Mouse (Mus musculus) v-Abl transformed pro-B cells (cell line): Measurements from ENCODE around the gene March4.

Experiments
- in situ Hi-C, 2 experiments: fragments of 400-800 bp; cut with MboI; formaldehyde crosslinking; loops; one replicate each; pipeline ENCODE4 v1.15.1; 2025; ENCODE audit not compliant: unreplicated experiment in 2 of 2

The March4 gene

DNA sequence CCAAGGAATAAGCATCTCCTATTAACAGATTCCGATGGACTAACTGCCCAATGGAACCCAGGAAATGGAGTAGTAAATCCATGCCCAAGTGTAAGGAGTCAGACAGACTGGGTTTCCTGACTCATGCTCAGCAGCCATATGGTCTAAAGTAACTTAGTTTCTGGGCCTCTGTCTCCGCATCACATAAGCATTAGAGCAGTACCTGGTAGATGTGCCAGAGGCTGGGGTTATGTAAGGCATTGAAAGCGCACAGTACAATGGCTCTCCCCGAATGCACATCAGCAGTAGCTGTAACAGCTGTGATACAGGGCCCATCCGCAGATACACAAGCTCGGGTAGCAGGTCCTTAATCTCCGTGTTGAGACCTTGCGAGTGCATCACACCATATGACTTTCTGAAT lies 125.6 kb downstream of the March4 start:
- in situ Hi-C loops: no loop called here

- in situ Hi-C loops: no loop called here
These were observed 126.8 kb downstream of the March4 start for GRCm38 (mm10) chr1:72409936-72410335.

GRCm38 (mm10) chr1:72406505-72407079 lies 130.1 kb downstream of the March4 start:
- in situ Hi-C loops: no loop called here

- in situ Hi-C loops: no loop called here
These were observed 135.2 kb downstream of the March4 start for GRCm38 (mm10) chr1:72401331-72402069.

GRCm38 (mm10) chr1:72400616-72401015 lies 136.1 kb downstream of the March4 start:
- in situ Hi-C loops: no loop called here

GRCm38 (mm10) chr1:72399720-72400401 lies 136.9 kb downstream of the March4 start:
- in situ Hi-C loops: no loop called here

GRCm38 (mm10) chr1:72390420-72390819 lies 146.3 kb downstream of the March4 start:
- in situ Hi-C loops: no loop called here

DNA sequence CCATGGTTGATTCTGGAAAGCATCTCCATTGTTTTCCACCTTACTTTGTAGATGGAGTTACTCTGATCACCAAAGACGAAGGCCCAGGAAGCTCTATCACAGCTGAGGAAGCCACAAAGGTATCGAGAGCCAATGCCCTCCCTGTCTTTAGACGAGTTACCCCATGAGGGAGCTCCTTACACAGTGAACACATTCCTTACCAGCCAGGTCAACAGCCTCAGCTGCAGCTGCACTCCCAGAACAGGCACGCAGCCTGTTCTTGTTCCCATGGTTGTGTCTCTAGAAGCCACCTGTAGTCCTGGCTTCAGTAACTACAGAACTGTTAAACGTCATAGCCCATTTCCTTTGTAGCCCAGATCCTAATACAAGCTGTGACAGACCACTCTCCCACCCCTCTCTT lies 153.1 kb downstream of the March4 start:
- in situ Hi-C loops: no loop called here

GRCm38 (mm10) chr1:72383056-72383455 lies 153.7 kb downstream of the March4 start:
- in situ Hi-C loops: no loop called here

GRCm38 (mm10) chr1:72380544-72380943 lies 156.2 kb downstream of the March4 start:
- in situ Hi-C loops: no loop called here

GRCm38 (mm10) chr1:72379752-72380353 lies 156.9 kb downstream of the March4 start:
- in situ Hi-C loops: no loop called here

- in situ Hi-C loops: no loop called here
These were observed 158.6 kb downstream of the March4 start for GRCm38 (mm10) chr1:72378151-72378550.
